Mouse (Mus musculus) lung, postnatal 0 days (tissue): ENCODE measurements around the gene Atxn7l1.

ENCODE experiments used
- CTCF ChIP-seq: IDR thresholded peaks from 2 replicates; pipeline ENCODE4 v1.5.1; 2016; ENCODE audit warnings: antibody characterized with exemption, mild to moderate bottlenecking
- EP300 ChIP-seq: IDR thresholded peaks from 2 replicates; pipeline ENCODE4 v1.6.1; 2016; ENCODE audit warnings: antibody characterized with exemption, mild to moderate bottlenecking, control low read depth

DNA sequence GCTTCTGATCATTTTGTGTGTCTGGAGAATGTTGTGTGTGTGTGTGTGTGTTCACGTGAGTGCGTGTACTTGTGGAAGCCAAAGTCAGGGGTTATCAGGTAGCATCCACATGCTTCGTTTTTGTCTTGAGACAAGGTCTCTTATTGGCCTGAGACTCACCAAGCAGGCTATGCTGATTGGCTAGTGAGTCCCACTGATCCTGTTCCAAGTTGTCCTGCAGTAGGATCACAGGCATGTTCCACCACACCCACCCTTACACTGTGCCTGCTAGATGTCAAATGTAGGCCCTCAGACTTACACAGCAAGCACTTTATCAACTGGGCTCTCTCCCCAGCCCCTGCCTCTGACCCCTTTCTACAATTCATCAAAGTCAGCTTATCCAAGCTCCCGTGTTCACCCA is 187.9 kb downstream of the Atxn7l1 start:
- TF ChIP-seq CTCF = no peak
- no peak for TF ChIP-seq EP300
